Mouse (Mus musculus): ENCODE data around the gene Cetn3.

- TF ChIP-seq MAX (IDR thresholded peaks at IDR 0.05; ENCODE audit: low read depth) (no peak), E2F4 (IDR thresholded peaks at IDR 0.05; ENCODE audit: insufficient read depth) (no peak), POLR2A (IDR thresholded peaks at IDR 0.05; ENCODE audit: insufficient read length, low read depth) (no peak), POLR2AphosphoS2 (IDR thresholded peaks at IDR 0.05; ENCODE audit: insufficient read length, low read depth) (no peak)
Observed at GRCm38 (mm10) chr13:81767038-81767659, 15.7 kb upstream of the Cetn3 start.
